Mouse (Mus musculus) kidney, adult 2 months (tissue): ENCODE results near the gene Hspb9.

Experiments
- CTCF ChIP-seq: fragments of 200-500 bp; conservative IDR thresholded peaks from 2 replicates; pipeline ENCODE4 v1.5.1; 2011; ENCODE audit warnings: low read depth, mild to moderate bottlenecking, control low read depth, low read length, moderate library complexity, mixed read lengths; ENCODE audit not compliant: insufficient read depth, insufficient read length
- POLR2A ChIP-seq: fragments of 200-500 bp; IDR thresholded peaks from one replicate; pipeline ENCODE4 v1.6.1; 2011; ENCODE audit warnings: low read depth, low read length, control low read depth

- TF ChIP-seq CTCF (no peak), POLR2A (no peak)
These were observed 12.9 kb upstream of the Hspb9 start for GRCm38 (mm10) chr11:100700710-100701109.
